Mouse (Mus musculus) hindlimb bud, embryonic 11.5 days (tissue): ENCODE measurements at regions not wholly inside any gene's neighbourhood (a gene's known extent, or its start where the extent isn't known, plus 50 kb on each side); places are given as distances from the start of the nearest gene placed in this dataset.

ENCODE experiments used
- DNase-seq: peaks from one replicate; pipeline ENCODE4 v3.0.0-alpha.2; 2012; ENCODE audit warnings: low read depth, low spot score; ENCODE audit errors: extremely low spot score

DNA sequence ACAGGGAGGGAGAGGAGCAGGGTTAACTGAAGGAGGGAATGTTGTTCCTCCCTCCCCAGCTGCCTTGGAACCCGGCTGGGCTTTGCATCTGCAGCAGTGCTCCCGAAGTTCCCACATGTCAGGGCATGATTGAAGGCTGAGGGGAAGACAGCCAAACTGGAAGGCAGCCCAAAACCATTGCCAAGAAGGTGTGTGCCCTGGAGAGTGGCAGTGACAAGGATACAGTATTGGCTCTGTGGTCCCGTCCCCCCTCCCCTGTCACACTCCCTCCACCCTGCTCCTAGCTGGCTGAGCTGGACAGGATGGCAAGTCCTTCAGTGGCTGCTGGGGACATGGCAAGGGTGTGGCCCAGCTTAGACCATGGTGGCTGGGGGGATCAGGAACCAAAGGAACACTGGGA, 79.1 kb downstream of the Cyp26b1 start:
- no peak for DNase-seq

- no peak for DNase-seq
These were observed 85.1 kb downstream of the Cyp26b1 start for GRCm38 (mm10) chr6:84508598-84508997.

DNA sequence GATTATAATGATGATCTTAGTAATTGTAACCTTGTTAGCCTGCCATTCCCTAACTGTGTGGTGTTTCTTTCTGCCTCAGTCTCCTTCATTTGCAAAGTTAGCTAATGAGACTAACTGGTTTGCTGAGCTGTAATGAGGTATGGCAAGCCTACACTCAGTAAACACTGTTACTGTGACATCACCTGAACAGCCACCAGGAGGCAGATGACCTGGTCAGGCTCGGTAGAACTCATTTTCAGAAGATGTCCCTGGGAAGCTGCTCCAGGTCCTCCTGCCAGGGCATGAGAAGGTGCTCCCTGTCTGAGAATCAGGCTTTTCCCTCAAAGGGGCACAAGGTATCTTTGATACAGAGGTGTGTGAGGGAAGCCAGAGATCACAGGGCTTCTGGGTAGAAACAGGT, 87.0 kb downstream of the Cyp26b1 start:
- DNase-seq, result no peak

DNA sequence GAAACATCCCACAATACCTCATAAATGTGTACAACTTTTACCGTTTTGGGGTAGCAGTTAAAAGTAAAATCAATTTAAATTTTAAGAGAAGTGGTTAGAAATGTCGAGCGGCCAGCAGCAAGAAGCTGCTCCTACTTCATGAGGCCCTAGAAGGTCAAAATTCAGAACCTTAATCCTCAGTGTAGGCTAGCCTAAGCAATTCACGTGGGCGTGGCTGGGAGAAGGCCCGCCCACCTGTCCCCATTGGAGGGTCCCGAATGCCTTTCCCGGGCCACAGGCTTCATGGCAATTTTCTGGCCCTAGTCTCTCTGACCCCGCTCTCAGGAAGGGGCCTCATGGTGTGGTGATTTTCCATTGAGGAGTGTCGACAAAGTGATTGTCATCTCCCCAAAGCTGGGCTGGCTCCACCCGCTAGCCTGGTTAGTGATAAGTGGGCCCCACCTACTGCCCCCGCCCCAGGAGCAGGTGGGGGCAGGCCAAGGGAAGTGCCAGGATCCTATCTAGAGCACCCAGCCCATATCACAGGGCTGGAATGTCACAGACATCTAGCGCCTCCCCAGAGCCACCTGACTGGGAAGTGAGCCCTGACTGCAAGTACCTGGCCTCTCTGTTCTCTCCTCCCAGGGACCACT, 93.3 kb downstream of the Cyp26b1 start:
- DNase-seq, result no peak

DNA sequence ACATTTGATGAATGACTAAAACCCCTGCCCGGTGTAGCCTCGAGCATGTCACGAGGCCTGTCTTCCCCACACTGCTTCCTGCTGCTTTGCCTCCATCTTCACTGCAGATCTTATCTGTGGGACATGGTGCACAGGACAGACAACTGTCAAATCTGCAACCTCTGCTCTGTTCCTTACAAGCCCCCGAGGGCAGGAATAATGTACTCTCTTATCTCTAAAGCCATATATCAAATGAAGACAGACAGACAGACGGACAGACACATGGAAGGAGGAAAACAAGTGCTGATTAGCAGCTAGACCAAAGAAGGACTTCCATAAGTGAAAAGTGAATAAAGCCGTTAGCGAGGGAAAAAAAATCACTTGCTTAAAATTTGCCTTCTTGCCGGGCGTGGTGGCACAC, 95.6 kb downstream of the Cyp26b1 start:
- no peak for DNase-seq

- DNase-seq, result no peak
These were observed 100.0 kb downstream of the Cyp26b1 start for GRCm38 (mm10) chr6:84493676-84494075.

DNA sequence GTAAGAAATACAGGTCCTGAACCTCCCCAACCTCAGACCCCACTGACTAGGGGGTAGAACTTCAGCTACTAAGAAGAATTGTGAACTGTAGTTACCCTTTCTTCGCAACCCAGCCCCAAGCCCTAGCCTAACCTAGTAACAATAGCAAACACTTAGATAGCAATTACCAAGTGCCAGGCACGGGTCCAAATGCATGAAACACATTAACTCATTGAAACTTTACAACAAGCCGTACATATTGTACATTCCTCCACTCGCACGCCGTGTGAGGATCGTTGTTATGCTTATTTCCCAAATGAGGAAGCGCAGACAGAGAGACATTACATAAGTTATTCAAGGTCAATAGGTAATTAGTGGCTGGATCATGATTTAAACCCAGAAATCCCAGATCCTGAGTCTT, 100.5 kb downstream of the Cyp26b1 start:
- DNase-seq, result no peak

DNA sequence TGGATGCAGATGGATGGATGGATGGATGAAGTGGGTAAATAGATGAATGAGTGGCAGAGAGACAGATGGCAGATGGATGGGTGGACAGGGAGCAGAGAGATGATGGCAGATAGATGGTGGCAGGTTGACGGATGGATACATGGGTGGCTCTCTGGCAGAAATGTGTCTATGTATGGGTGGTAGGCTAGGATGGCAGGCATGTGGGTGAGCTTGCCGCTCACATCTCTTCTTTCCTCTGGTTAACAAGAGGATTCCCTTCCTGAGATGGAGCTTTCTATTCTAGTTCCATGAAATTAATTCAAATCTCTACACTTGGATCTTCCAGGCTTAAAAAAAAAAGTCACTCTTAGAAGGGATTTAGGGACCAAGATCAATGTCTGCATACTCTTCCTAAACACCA, 101.1 kb downstream of the Cyp26b1 start:
- DNase-seq, result no peak

DNA sequence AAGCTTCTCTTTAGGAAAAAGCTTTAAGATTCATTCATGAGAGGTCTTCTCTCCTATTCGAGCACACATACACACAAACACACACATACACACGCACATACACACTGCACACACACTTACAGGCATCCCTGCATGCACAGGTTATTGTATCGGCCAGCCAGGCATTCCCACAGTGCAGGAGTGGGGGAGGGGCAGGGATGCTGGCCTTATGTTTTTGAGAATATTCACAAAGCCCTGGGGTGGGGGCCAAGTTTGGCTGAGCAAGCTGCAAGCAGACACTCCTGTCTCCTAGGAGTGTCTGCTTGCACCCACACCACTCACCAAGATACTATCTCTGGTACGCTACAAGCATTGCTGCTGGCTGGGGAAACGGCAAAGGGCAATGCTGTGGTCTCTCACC, 102.6 kb downstream of the Cyp26b1 start:
- no peak for DNase-seq

DNA sequence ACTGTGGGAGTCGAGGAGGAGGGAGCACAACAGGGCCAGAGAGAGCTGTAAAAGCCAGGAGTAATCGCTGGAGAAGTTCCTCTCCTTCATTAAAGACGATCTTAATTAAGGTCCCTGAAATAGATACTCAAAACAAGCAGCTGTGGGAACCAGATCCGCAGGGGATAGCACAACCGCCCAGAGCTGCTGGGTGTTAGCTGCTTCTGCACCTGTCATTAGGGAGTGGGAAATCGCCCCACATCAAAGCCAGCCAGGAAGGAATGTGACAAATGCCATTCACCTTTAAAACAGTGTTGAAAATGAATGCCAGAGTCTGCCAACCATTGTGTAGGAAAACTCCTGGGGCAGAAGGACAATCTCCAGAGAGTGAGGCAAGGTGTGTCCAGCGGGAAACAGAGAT, 112.5 kb downstream of the Cyp26b1 start:
- DNase-seq, result no peak

DNA sequence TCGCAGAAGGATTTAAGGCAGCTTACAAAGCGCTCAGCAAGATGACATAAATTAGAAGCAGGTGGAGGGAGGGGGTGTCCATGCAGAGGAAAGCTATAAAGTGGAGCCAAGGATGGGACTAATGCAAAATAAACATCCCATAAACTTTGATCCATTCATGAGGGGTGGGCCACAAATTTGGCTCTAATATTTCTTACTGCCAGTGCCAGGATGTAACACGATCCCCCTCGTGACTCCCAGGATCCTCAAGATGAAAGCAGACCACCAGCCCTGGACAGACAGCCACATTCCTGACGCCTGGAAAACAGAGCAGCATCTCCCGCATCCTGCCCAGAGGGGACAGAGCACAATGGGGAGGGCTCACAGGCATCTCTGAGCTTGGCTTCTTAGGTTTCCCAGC, 116.6 kb downstream of the Cyp26b1 start:
- peak; percentile 5 for DNase-seq

DNA sequence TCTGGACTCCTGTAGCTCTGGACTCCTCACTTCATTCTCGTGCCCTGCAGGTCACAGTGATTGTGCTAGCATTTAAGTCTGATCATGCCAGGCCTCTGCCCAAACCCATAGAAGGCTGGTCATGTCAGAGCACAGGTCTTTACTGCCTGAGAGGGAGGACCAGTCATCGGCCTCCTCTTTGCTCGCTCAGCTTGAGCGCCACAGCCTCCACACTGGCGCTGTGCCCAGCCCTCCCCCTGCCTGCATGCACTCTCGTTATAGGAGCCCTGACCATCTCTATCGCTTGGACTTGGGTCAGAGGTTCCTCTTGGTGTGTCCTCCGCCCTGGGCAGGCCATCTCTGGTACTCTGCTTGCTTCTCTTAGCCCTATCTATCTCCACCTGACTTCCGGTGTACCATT, 117.2 kb downstream of the Cyp26b1 start:
- no peak for DNase-seq

- no peak for DNase-seq
These were observed 118.9 kb downstream of the Cyp26b1 start for GRCm38 (mm10) chr6:84474835-84475234.

DNA sequence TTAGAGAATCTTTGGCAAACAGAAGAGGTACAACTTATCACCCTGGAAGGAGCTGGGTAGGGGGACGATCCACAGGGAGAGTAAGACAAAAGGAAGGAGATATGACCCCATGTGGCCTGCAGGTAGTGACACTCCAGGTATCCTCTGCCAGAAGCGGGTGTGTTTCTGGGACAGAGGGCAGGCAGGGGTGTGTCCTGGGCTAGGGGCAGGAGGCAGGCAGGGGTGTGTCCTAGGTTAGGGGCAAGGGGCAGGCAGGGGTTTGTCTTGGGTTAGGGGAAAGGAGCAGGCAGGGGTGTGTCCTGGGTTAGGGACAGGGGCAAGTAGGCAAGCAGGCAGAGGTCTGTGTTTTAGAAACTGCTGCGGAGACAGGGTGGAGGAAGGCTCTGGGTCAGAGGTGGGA, 120.5 kb downstream of the Cyp26b1 start:
- DNase-seq, result no peak

GRCm38 (mm10) chr6:84472287-84472686, 121.4 kb downstream of the Cyp26b1 start:
- DNase-seq, result no peak

DNA sequence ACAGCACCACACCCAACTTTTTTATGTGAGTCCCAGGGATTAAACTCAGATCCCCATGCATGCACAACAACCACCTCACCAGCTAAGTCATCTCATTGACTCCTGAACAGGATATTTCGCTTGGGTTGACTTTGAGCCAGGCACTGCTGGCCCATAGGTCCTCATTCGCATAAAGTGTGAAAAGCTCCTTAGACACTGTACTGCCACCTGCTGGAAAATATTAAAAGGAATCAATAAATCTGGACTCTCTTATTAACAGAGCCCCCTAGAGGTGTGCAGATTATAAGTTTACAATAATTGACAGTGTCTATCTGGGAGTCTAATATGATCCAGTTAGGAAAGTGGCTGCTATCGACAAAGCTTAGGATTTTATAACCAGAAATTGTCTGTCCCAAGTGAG, 126.4 kb downstream of the Cyp26b1 start:
- no peak for DNase-seq

- DNase-seq, result no peak
These were observed 127.5 kb downstream of the Cyp26b1 start for GRCm38 (mm10) chr6:84466223-84466622.

DNA sequence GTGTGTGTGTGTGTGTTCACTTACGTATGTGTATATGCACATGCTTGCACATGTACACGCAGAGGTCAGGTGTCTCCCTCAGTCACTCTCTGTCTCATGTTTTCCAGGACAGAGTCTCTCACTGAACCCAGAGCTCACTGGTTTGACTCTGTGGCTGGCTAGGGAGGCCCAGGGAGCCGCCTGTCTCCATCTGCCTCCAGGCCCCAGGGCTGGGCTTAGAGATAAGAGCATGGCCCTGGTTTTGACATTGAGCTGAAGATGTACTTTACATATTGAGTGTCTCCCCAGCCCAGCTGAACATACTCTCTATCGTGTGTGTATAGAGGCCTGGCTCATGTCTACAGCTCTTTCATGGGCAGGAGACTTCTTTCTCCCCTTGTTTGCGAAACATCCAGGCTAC, 128.1 kb downstream of the Cyp26b1 start:
- DNase-seq, result no peak

DNA sequence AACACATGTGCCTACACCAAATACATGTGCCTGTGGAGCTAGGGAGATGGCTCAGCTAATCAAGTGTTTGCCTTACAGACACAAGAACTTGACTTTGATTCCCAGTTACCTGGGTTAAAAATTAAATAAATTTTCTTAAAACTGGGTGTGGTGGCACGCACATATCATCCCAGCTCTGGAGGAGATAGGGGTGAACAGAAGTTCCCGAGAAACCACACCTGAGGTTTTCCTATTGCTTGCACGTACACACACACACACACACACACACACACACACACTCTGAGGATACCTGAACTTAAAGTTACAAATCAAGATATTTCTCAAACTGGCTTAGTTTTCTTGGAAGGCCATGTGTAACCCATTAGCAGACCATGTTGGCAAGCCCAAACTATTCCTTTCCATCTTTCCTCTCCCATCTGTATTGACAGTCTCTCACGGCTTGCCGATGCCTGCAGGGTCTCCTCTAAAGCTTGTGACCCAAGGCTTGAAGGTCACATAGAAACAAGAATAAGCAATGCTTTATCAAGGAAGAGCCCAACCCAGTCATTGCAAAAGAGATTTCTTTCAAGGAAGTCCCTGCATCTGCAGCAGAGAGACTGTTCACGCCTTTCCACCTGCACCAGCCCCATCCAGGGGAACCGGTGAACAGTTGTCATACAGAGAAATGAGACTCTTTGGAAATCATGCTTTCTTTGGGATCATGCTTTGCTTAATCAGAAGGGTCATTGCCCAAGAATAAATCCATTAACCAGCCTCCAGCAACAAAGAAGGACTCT, 129.9 kb downstream of the Cyp26b1 start:
- no peak for DNase-seq

DNA sequence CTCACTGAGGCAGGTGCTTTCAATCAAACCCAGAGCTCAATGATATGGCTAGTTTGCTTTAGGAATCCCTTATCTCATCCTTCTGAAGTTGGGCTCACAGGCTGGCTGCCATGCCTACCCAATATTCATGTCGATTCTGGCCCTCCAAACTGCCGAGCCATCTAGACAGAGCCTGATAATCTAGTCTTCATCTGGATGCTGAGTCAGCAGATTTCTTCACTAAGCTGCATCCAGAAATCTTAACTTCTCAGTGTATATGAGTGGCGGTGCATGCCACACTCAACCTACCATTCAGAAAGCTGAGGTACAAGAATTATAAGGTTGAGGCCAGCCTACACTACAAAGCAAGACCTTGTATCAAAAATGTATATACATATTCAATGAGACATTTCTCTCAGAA, 136.9 kb downstream of the Cyp26b1 start:
- no peak for DNase-seq

- no peak for DNase-seq
These were observed 148.6 kb downstream of the Cyp26b1 start for GRCm38 (mm10) chr6:84445093-84445492.

DNA sequence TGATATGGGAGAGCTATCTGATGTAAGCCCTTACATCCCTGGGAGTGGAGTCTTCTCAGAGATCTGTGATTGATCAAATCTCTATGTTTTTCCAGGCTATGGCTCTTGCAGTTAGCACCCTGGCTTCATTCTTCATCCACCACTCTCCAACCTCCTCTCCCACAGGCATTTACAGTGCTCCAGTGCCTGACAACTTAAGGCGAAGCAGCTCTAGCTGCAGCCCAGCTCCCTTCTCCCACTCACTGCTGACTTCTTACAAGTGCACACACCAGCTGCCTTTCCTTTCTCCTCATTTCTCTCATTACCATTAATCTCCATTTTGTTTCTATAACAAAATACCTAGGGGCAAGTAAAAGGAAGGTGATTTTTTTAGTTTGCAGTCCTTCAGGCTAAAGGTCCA, 151.0 kb downstream of the Cyp26b1 start:
- no peak for DNase-seq
